26 mouse cellular contexts compared by ENCODE assay signal in the genomic region with DNA sequence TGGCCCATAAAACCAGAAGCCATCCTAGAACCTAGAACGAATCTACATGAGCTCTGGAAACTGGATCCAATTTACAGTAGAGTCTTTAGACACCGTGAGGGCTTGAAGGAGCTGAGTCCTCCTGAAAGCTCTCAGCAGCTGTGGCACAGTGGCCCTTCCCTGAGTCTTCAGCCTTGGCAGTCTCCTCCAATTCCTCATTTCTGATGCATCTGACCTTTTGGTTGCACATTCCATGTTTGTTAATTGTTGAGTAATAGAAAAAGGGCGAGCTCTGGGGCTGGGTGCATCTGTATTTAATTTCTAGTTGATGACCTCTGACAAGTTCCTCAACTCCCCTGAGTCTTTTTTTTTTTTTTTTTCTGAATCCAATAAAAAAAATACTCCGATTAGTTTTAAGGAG. TPM values are rescaled to one million over a fixed set of nuclear protein-coding genes. Genes with fewer than 3 reads are reported as not detected.
A peak's percentile ranks its signal among the peaks of the same experiment; 100 is the strongest.
DNase-seq lines count a peak whose midpoint lies in the region; ATAC-seq and TF ChIP-seq lines count a peak whose summit lies in the region.
"Had no signal": no experiment of that assay in that cellular context is flagged by ENCODE, and none has a peak within 500 bp of the region (broad histone marks: within the 10 kb centered on the region; RNA-seq: fewer than 3 reads in every experiment).

No protein-coding gene starts in this region.

- H3K4me1 ChIP-seq in kidney, adult 2 months (ENCODE audit: control insufficient read depth, insufficient read depth, low read length) = peaks cover 67% of the 10 kb centered on the region
- H3K4me1 ChIP-seq in kidney, embryonic 14.5 days (ENCODE audit: control insufficient read depth, insufficient read depth, low read length) = peaks cover 6% of the 10 kb centered on the region; the same call in 1 of the 2 replicates
- H3K4me1 ChIP-seq in midbrain, postnatal 0 days (ENCODE audit: insufficient read depth, low read length) = peaks cover 8% of the 10 kb centered on the region; the same call in 1 of the 2 replicates

- H3K9me3 ChIP-seq in kidney, embryonic 14.5 days (ENCODE audit: control insufficient read depth, low read length) = no peaks in the 10 kb centered on the region
- H3K9me3 ChIP-seq in midbrain, postnatal 0 days (ENCODE audit: low read length) = no peaks in the 10 kb centered on the region
- H3K9me3 ChIP-seq: forebrain, embryonic 13.5 days; heart, embryonic 12.5 days; hindbrain, embryonic 13.5 days; kidney, embryonic 15.5 days; limb, embryonic 12.5 days; liver, embryonic 15.5 days; neural tube, embryonic 12.5 days had no signal

- peak overlapping the region; percentile 29; the same call in 1 of the 2 replicates for H3K27ac ChIP-seq in kidney, adult 2 months (ENCODE audit: insufficient read depth, low read depth, low read length)
- no peak overlapping the region for H3K27ac ChIP-seq in kidney, embryonic 14.5 days (ENCODE audit: low read depth, low read length)
- H3K27ac ChIP-seq in midbrain, postnatal 0 days (ENCODE audit: low read depth, low read length) = no peak overlapping the region
- H3K27ac ChIP-seq: forebrain, embryonic 13.5 days; hindbrain, embryonic 13.5 days; kidney, embryonic 15.5 days; limb, embryonic 12.5 days; liver, embryonic 15.5 days; neural tube, embryonic 12.5 days had no signal

- no peak overlapping the region for H3K9ac ChIP-seq in kidney, embryonic 14.5 days (ENCODE audit: low read depth, low read length)
- H3K9ac ChIP-seq in midbrain, postnatal 0 days (replicated peaks; ENCODE audit: low read length, poor library complexity, severe bottlenecking) = no peak overlapping the region
- H3K9ac ChIP-seq: forebrain, embryonic 13.5 days; heart, embryonic 12.5 days; hindbrain, embryonic 13.5 days; kidney, embryonic 15.5 days; limb, embryonic 12.5 days; liver, embryonic 15.5 days; lung, embryonic 14.5 days; neural tube, embryonic 12.5 days had no signal

- ATAC-seq in kidney, embryonic 14.5 days (ENCODE audit: low FRiP score, low TSS enrichment) = no peak
- no peak for ATAC-seq in midbrain, postnatal 0 days (ENCODE audit: low FRiP score)
- ATAC-seq: forebrain, embryonic 13.5 days; midbrain, embryonic 16.5 days had no signal

- peaks cover 17% of the 10 kb centered on the region; the same call in 1 of the 2 replicates for H3K36me3 ChIP-seq in kidney, adult 2 months (ENCODE audit: control insufficient read depth, insufficient read depth, low read length)
- H3K36me3 ChIP-seq in kidney, embryonic 14.5 days (ENCODE audit: control insufficient read depth, insufficient read depth, low read length) = no peaks in the 10 kb centered on the region
- H3K36me3 ChIP-seq in midbrain, postnatal 0 days (ENCODE audit: insufficient read depth, low read length) = no peaks in the 10 kb centered on the region
- H3K36me3 ChIP-seq: hindbrain, embryonic 13.5 days; liver, embryonic 15.5 days; neural tube, embryonic 12.5 days had no signal

- H3K4me3 ChIP-seq in kidney, adult 2 months (ENCODE audit: insufficient read depth, low read depth, low read length) = no peak overlapping the region
- H3K4me3 ChIP-seq in kidney, embryonic 14.5 days (ENCODE audit: low read length) = no peak overlapping the region
- no peak overlapping the region for H3K4me3 ChIP-seq in midbrain, postnatal 0 days (ENCODE audit: low read depth, low read length)
- H3K4me3 ChIP-seq: forebrain, embryonic 13.5 days; heart, embryonic 12.5 days; hindbrain, embryonic 13.5 days; kidney, embryonic 15.5 days; limb, embryonic 12.5 days; liver, embryonic 15.5 days; myocyte; neural tube, embryonic 12.5 days had no signal

- peak; percentile 77 to 89 for DNase-seq in adrenal gland, adult (ENCODE audit: inconsistent age in 2 of 2, low spot score in 1 of 2)
- no peak for DNase-seq in adrenal gland, postnatal 4 days (ENCODE audit: low spot score in 2 of 2)
- DNase-seq in kidney, adult 2 months = no peak
- DNase-seq in adrenal gland, postnatal 36 days = peak; percentile 59 to 61
- DNase-seq in urinary bladder, postnatal 14 days (ENCODE audit: low spot score) = no peak
- no peak for DNase-seq in midbrain, postnatal 0 days (ENCODE audit: low spot score)
- DNase-seq: cerebellum, adult 18-20 months; cerebellum, postnatal 10 days; gastrocnemius, postnatal 14 days; heart, postnatal 4 days; kidney, postnatal 25 days; lung, embryonic 14.5 days; right cerebral cortex, adult 18-20 months; thymus, postnatal 4 days had no signal

- WGBS in kidney, adult 2 months = 49% methylated on average over 4 of the region's 4 CpGs
- WGBS in kidney, embryonic 14.5 days = 83% methylated on average over 4 of the region's 4 CpGs
- 89% methylated on average over 4 of the region's 4 CpGs for whole genome bisulfite sequencing in midbrain, postnatal 0 days

- no peak overlapping the region for H3K4me2 ChIP-seq in kidney, embryonic 14.5 days (replicated peaks; ENCODE audit: low read depth, low read length)
- H3K4me2 ChIP-seq in midbrain, postnatal 0 days (ENCODE audit: low read depth, low read length, poor library complexity, severe bottlenecking) = no peak overlapping the region
- H3K4me2 ChIP-seq: forebrain, embryonic 13.5 days; heart, embryonic 12.5 days; hindbrain, embryonic 13.5 days; kidney, embryonic 15.5 days; limb, embryonic 12.5 days; liver, embryonic 15.5 days; lung, embryonic 14.5 days; midbrain, embryonic 11.5 days; neural tube, embryonic 12.5 days had no signal

- no peak for TF ChIP-seq CTCF in kidney, adult 2 months (conservative IDR thresholded peaks at IDR 0.05; ENCODE audit: insufficient read depth, insufficient read length, low read depth, low read length)
- no peak for TF ChIP-seq CTCF in midbrain, postnatal 0 days (IDR thresholded peaks at IDR 0.05)

- TF ChIP-seq POLR2A in kidney, adult 2 months (IDR thresholded peaks at IDR 0.05; ENCODE audit: low read depth, low read length) = no peak

- no peaks in the 10 kb centered on the region for H3K27me3 ChIP-seq in kidney, adult 2 months (replicated peaks; ENCODE audit: control insufficient read depth, insufficient read depth, low read length)
- H3K27me3 ChIP-seq in kidney, embryonic 14.5 days (ENCODE audit: control insufficient read depth, insufficient read depth, low read length) = no peaks in the 10 kb centered on the region
- no peaks in the 10 kb centered on the region for H3K27me3 ChIP-seq in midbrain, postnatal 0 days (ENCODE audit: insufficient read depth, low read length)
- H3K27me3 ChIP-seq: forebrain, embryonic 13.5 days; heart, embryonic 12.5 days; hindbrain, embryonic 13.5 days; kidney, embryonic 15.5 days; limb, embryonic 12.5 days; liver, embryonic 15.5 days; neural tube, embryonic 12.5 days had no signal

RNA-seq across cellular contexts. Expression of gene Timp3, which starts 28.0 kb away (rescaled TPM):
- 100 to 1,000 TPM; 314 to 316 TPM for total RNA-seq in adrenal gland, postnatal 4 days (2021)
- 609 and 859 TPM in 2 replicates for polyA plus RNA-seq in kidney, adult 2 months (2012; rRNA removed)
- 31.9 and 60.1 TPM in 2 replicates for polyA plus RNA-seq in kidney, embryonic 14.5 days (2014; fragmentation: Nextera tagmentation; extraction: Ambion mirVana)
- 100 to 1,000 TPM; 434 to 635 TPM for total RNA-seq in adrenal gland, postnatal 36 days (2021)
- total RNA-seq in midbrain, postnatal 0 days (2014; rRNA removed) = 105 and 133 TPM in 2 replicates
- 39.1 and 47.3 TPM in 2 replicates for polyA plus RNA-seq in midbrain, postnatal 0 days (2015; fragmentation: Nextera tagmentation; extraction: Ambion mirVana)
- total RNA-seq: MEL had no signal

Comparison
In these comparisons a context has a peak if more than half of its experiments do, and no peak if none do; other contexts are left out.
1. DNase-seq: peak in adrenal gland, adult (2 of 2) and adrenal gland, postnatal 36 days (2 of 2); none in adrenal gland, postnatal 4 days (0 of 2), kidney, adult 2 months (single experiment), urinary bladder, postnatal 14 days (single experiment) and midbrain, postnatal 0 days (single experiment).